Mouse (Mus musculus): Measurements from ENCODE around the gene Gm9837.

- TF ChIP-seq CTCF (IDR thresholded peaks at IDR 0.05; ENCODE audit: extremely low read depth, insufficient read length, insufficient replicate concordance, low read depth, low read length): no peak
- no peak for TF ChIP-seq POLR2A (IDR thresholded peaks at IDR 0.05; ENCODE audit: low read depth, low read length)
These were observed 30.3 kb upstream of the Gm9837 start for GRCm38 (mm10) chr11:53500569-53500968.

All from small intestine, adult 2 months (tissue).